Mouse (Mus musculus) ovary, postnatal 36 days (tissue): ENCODE results near the gene Stmn1.
A peak's percentile ranks its signal among the peaks of the same experiment; 100 is the strongest.

Source experiments
- DNase-seq: peaks from one replicate; pipeline ENCODE4 v3.0.0; 2022; ENCODE audit warnings: low spot score, mixed read lengths

Gene Stmn1

GRCm38 (mm10) chr4:134515614-134516013, 47.5 kb downstream of the Stmn1 start:
- DNase-seq = no peak

- DNase-seq = peak; percentile 30
These were observed 48.9 kb downstream of the Stmn1 start for GRCm38 (mm10) chr4:134516981-134517380.

- no peak for DNase-seq
These were observed 49.6 kb downstream of the Stmn1 start for GRCm38 (mm10) chr4:134517719-134518118.

GRCm38 (mm10) chr4:134518541-134518940, 50.4 kb downstream of the Stmn1 start:
- DNase-seq = no peak

GRCm38 (mm10) chr4:134519281-134519680, 51.2 kb downstream of the Stmn1 start:
- no peak for DNase-seq
